Mouse (Mus musculus) brain, embryonic 14.5 days (tissue): ENCODE measurements around the gene Hspb9.

Source experiments
- CTCF ChIP-seq: fragments of 200-500 bp; IDR thresholded peaks from 2 replicates; pipeline ENCODE4 v1.5.1; 2012; ENCODE audit warnings: inconsistent platforms, mild to moderate bottlenecking, moderate library complexity, borderline replicate concordance; ENCODE audit not compliant: insufficient read depth, insufficient read length; ENCODE audit errors: extremely low read depth
- POLR2A ChIP-seq: fragments of 200-500 bp; IDR thresholded peaks from 2 replicates; pipeline ENCODE4 v1.6.1; 2012; ENCODE audit warnings: mild to moderate bottlenecking, inconsistent platforms, borderline replicate concordance; ENCODE audit not compliant: poor library complexity, insufficient read depth, insufficient read length, severe bottlenecking; ENCODE audit errors: extremely low read depth

- no peak for TF ChIP-seq CTCF
- TF ChIP-seq POLR2A = no peak
Observed at GRCm38 (mm10) chr11:100750127-100750526, 36.5 kb downstream of the Hspb9 start.
